Mouse (Mus musculus) stomach, embryonic 16.5 days (tissue): ENCODE results near the gene Bcas1. TPM values are rescaled to one million over a fixed set of nuclear protein-coding genes. Genes with fewer than 3 reads are reported as not detected.

Experiments used
- ATAC-seq: fragments of 200-750 bp; cut with Nextera tagmentation; 2 replicates; pipeline ENCODE4 v1.8.0; 2017; ENCODE audit warnings: moderate number of reproducible peaks, moderate TSS enrichment; ENCODE audit not compliant: insufficient read depth, low FRiP score
- H3K27ac ChIP-seq: fragments of 300-500 bp; sonication (generic); 2 replicates; pipeline ENCODE4 v1.5.1; 2014; ENCODE audit warnings: low read length
- H3K27me3 ChIP-seq: fragments of 300-500 bp; sonication (generic); 2 replicates; pipeline ENCODE4 v1.6.1; 2014; ENCODE audit warnings: low read length, control low read depth, mixed read lengths; ENCODE audit not compliant: control insufficient read depth, insufficient read depth
- H3K36me3 ChIP-seq: fragments of 300-500 bp; sonication (generic); 2 replicates; pipeline ENCODE4 v1.6.1; 2014; ENCODE audit warnings: low read length; ENCODE audit not compliant: control insufficient read depth, insufficient read depth
- H3K4me1 ChIP-seq: fragments of 300-500 bp; sonication (generic); 2 replicates; pipeline ENCODE4 v1.6.1; 2014; ENCODE audit warnings: low read length, control low read depth, mixed read lengths; ENCODE audit not compliant: control insufficient read depth, insufficient read depth
- H3K4me2 ChIP-seq: fragments of 300-500 bp; sonication (generic); 2 replicates; pipeline ENCODE4 v1.6.1; 2014; ENCODE audit warnings: low read depth, low read length, mixed read lengths
- H3K4me3 ChIP-seq: fragments of 300-500 bp; sonication (generic); replicated peaks from 2 replicates; pipeline ENCODE4 v1.5.1; 2014; ENCODE audit warnings: mild to moderate bottlenecking, low read length
- H3K9ac ChIP-seq: fragments of 300-500 bp; sonication (generic); 2 replicates; pipeline ENCODE4 v1.6.1; 2014; ENCODE audit warnings: low read length
- H3K9me3 ChIP-seq: fragments of 300-500 bp; sonication (generic); replicated peaks from 2 replicates; pipeline ENCODE4 v1.6.1; 2016; ENCODE audit warnings: low read length, control low read depth; ENCODE audit not compliant: control insufficient read depth
- WGBS: fragments of 180-500 bp; shearing (Covaris S2); extraction: QIAGEN DNeasy Blood & Tissue Kit; methylation state at CpG from one replicate; pipeline ENCODE4 v1.1.7; 2014; 5-methylcytosine and 5-hydroxymethylcytosine counted together
- polyA plus RNA-seq: library from polyadenylated mRNA; unstranded; fragments of >200 nt; fragmentation: Nextera tagmentation; extraction: Ambion mirVana; gene quantifications from 2 replicates; pipeline ENCODE4 v1.2.1, GENCODE M21; 2015

Bcas1 gene
- polyA plus RNA-seq, 1 experiment from 2014 or later = 8.9 TPM

DNA sequence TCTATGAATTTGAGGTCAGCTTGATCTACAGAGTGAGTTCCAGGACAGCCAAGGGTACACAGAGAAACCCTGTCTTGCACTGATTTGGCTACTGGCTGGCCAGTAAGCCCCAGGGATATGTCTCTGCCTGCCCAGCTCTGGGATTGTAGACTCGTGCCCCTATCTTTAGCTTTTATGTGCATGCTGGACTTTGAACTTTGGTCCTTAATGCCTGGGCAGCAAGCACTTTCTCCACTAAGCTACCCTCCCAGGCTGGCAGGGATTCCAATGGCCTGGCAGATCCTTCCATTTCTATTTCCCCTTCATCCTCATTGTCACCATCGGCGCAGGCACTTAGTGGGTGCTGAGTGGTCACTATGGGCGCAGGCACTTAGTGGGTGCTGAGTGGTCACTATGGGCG lies 92.5 kb downstream of the Bcas1 start:
- Histone ChIP-seq H3K27me3 (no peaks in the 10 kb centered on the region), H3K27ac (no peak overlapping the region), H3K4me1 (peaks cover 5% of the 10 kb centered on the region; the same call in 1 of the 2 replicates), H3K9ac (no peak overlapping the region), H3K4me2 (no peak overlapping the region), H3K9me3 (no peaks in the 10 kb centered on the region), H3K4me3 (no peak overlapping the region), H3K36me3 (no peaks in the 10 kb centered on the region)
- no peak for ATAC-seq
- WGBS = 92% methylated on average over 5 of the region's 5 CpGs

DNA sequence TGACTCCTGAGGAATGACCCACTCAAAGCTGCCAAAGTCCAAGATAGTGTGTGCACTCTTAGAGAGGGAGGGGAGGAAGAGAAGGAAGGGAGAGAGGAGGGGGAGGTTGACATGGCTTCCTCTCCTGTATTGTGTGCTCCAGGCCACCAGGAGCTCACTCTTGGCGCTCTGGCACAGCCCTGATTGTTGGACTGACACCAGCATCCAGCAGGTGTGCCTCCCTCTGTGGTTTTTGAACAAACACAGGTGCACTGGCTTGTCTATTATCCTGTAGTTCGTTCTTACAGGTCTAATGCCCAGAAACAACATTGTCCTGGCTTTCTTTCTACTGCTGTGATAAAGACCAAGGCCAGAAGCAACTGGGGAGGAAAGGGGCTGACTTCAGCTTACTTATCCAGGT lies 95.8 kb downstream of the Bcas1 start:
- no peak overlapping the region for H3K27ac ChIP-seq
- no peaks in the 10 kb centered on the region for H3K27me3 ChIP-seq
- peaks cover 5% of the 10 kb centered on the region; the same call in 1 of the 2 replicates for H3K4me1 ChIP-seq
- H3K4me3 ChIP-seq = no peak overlapping the region
- 52% methylated on average over 2 of the region's 2 CpGs for WGBS
- H3K36me3 ChIP-seq = no peaks in the 10 kb centered on the region
- H3K9ac ChIP-seq = no peak overlapping the region
- H3K9me3 ChIP-seq = no peaks in the 10 kb centered on the region
- peak; percentile 38; the same call in 1 of the 2 replicates for ATAC-seq
- H3K4me2 ChIP-seq = no peak overlapping the region

DNA sequence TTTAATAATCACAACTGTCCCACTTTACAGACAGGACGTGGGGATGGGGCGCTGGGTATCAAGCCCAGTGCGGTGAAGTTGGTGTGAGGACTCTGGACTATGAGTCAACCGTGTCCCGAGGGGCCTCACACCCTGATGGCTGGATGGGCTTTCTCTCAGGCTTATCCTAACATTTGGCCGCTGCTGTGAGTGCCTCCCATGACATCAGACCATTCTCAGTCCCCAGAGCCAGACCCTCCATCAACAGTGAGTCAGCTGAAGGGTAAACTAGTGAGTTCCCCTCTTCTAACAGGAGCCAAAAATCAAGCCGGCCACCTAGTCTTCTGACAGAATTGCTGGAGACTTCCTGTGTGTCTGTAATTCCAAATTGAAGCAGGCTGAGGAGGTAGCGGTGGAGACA lies 97.2 kb downstream of the Bcas1 start:
- H3K4me2 ChIP-seq = no peak overlapping the region
- 0 out of 2 replicates have a peak, but pooled peaks cover 5% of the 10 kb centered on the region for H3K4me1 ChIP-seq
- no peaks in the 10 kb centered on the region for H3K27me3 ChIP-seq
- H3K9ac ChIP-seq = no peak overlapping the region
- no peaks in the 10 kb centered on the region for H3K9me3 ChIP-seq
- ATAC-seq = peak; percentile 56; the same call in 1 of the 2 replicates
- 45% methylated on average over 8 of the region's 8 CpGs for WGBS
- H3K27ac ChIP-seq = peak overlapping the region; percentile 45; the same call in 1 of the 2 replicates
- H3K4me3 ChIP-seq = no peak overlapping the region
- H3K36me3 ChIP-seq = no peaks in the 10 kb centered on the region

DNA sequence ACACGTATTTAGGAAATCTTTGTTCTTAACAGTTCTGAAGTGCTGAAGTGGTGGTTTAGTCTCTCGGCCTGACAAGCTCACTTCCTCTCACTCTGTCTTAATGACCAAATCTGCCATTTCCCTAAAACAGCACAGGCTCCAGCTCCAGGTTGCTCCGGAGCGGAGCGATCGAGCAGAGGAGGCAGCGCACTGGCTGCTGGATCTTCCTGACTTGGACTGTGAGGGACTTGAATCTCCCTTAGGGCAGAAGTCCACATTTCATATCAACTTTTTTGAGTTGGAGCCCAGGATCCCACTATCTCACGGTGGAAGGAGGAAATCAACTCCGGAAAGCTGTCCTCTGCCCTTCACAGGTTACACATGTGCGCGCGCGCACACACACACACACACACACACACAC lies 97.7 kb downstream of the Bcas1 start:
- ATAC-seq = 0 out of 2 replicates have a peak, but pooled peaks have one; percentile 19
- H3K4me3 ChIP-seq = no peak overlapping the region
- WGBS = 73% methylated on average over 13 of the region's 13 CpGs
- no peak overlapping the region for H3K9ac ChIP-seq
- H3K9me3 ChIP-seq = no peaks in the 10 kb centered on the region
- H3K36me3 ChIP-seq = no peaks in the 10 kb centered on the region
- peak overlapping the region; percentile 45; the same call in 1 of the 2 replicates for H3K27ac ChIP-seq
- 0 out of 2 replicates have a peak, but pooled peaks cover 5% of the 10 kb centered on the region for H3K4me1 ChIP-seq
- no peaks in the 10 kb centered on the region for H3K27me3 ChIP-seq
- H3K4me2 ChIP-seq = no peak overlapping the region

DNA sequence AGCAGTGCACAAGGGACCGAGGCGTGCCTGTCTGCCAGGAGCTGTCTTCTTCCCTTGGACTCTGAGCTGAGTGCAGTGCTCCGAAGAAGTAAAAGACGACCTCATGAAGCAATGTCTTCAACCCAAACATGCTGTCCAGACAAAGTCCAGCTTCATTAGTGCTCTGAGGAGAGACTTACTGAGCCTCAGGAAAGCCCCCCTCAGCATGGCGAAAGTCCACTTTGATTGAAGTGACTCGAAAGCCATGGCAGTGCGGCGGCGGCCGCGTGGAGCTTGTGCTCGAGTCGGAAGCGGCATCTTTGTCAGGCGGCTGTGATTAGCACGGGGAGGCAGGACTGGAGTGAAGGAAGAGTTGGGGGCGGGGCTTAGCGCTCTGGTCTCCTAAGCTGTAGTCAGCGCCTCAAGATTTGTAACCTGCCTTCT lies 103.7 kb downstream of the Bcas1 start:
- H3K27ac ChIP-seq = peak overlapping the region; percentile 55
- 3% methylated on average over 19 of the region's 19 CpGs for WGBS
- H3K36me3 ChIP-seq = no peaks in the 10 kb centered on the region
- H3K9me3 ChIP-seq = no peaks in the 10 kb centered on the region
- ATAC-seq = 0 out of 2 replicates have a peak, but pooled peaks have one; percentile 41
- peak overlapping the region; percentile 45 for H3K4me3 ChIP-seq
- no peaks in the 10 kb centered on the region for H3K27me3 ChIP-seq
- peak overlapping the region; percentile 73 for H3K9ac ChIP-seq
- H3K4me2 ChIP-seq = peak overlapping the region; percentile 73
- H3K4me1 ChIP-seq = peaks cover 11% of the 10 kb centered on the region

DNA sequence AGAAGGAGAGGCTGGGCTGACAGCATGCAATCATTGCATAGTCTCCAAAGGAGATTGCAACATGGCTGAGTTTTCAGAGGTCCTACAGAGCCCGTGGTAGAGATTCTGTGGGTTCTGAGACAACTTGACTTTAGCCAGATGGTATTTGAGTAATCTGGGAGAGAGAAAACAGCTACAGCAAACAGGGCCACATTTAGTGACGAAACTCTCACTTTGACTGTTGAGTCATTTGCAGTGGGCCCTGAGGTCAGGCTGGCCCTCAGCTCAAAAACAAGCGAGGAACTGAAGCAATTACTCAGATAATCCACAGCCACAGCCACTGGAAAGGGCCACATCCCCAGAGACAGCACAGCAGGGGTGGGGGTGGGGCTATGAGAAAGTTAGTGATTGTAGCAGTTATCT lies 105.6 kb downstream of the Bcas1 start:
- no peak overlapping the region for H3K4me3 ChIP-seq
- H3K9me3 ChIP-seq = no peaks in the 10 kb centered on the region
- no peak overlapping the region for H3K4me2 ChIP-seq
- ATAC-seq = no peak
- peaks cover 11% of the 10 kb centered on the region for H3K4me1 ChIP-seq
- no peaks in the 10 kb centered on the region for H3K36me3 ChIP-seq
- peak overlapping the region; percentile 63 for H3K27ac ChIP-seq
- H3K9ac ChIP-seq = no peak overlapping the region
- WGBS = 34% methylated on average over 3 of the region's 3 CpGs
- H3K27me3 ChIP-seq = no peaks in the 10 kb centered on the region

DNA sequence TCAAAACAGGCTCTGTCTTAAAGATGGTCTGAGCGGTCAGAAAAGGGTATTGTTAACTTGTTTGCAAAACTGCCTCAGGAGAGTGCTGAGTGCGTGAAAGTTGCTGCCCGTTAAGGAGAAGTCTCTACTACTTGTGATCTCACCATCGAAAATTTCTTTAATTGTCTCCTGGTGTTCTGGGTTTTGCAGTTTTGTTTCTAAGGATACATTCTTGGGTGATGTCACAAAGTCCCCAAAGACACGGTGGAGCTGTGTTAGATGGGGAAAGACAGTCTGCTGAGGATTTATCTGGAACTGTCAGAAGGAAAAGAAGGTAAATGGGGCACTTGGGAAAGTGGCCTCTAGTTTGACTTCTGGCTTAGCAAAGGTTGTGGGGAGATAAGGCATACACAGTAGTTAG lies 106.1 kb downstream of the Bcas1 start:
- peaks cover 11% of the 10 kb centered on the region for H3K4me1 ChIP-seq
- peak overlapping the region; percentile 63 for H3K27ac ChIP-seq
- H3K9ac ChIP-seq = no peak overlapping the region
- H3K9me3 ChIP-seq = no peaks in the 10 kb centered on the region
- ATAC-seq = no peak
- no peaks in the 10 kb centered on the region for H3K36me3 ChIP-seq
- H3K4me2 ChIP-seq = no peak overlapping the region
- no peaks in the 10 kb centered on the region for H3K27me3 ChIP-seq
- WGBS = 57% methylated on average over 5 of the region's 5 CpGs
- H3K4me3 ChIP-seq = no peak overlapping the region

DNA sequence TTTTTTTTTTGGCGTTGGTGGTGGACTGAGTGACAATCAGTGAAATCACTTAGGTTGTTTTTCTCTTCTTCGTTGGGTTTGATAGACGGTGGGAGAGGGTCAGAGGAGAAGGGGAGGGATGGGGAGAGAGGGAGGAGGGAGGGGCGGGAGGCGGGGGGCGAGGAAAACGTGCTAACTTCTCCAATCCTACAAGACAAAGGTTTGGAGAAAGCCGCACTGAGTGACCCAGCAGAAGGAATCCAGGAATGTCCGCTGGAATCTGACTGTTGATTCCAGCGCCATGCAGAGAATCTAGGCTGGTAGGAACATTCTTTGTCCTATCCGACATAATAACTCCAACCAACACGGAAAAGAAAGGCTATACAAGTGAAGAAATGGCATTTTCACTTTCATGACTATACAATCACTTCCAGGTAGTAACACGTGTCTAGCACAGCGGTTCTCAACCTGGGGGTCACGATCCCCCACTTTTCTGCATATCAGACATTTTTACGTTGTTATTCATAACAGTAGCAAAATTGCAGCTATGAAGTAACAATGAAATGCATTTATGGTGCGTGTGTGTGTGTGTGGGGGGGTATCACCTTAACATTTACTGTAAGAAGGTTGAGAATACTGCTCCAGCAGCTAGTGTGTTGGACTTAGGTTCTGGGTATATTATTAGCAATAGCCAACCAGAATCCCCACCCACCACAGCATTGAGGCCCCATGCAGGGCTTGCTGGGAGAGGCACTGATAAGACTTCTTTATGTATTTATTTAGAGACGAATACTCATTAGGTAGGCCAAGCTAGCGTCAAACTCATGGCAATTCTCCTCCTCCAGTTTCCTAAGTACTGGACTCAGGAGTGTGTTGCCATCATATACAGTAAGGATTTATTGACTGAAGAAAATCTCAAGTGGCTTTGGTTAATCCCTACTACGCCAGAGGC lies 107.8 kb downstream of the Bcas1 start:
- peak overlapping the region; percentile 86 for H3K27ac ChIP-seq
- WGBS = 12% methylated on average over 19 of the region's 20 CpGs
- H3K4me2 ChIP-seq = peak overlapping the region; percentile 80
- H3K9ac ChIP-seq = peak overlapping the region; percentile 78
- H3K36me3 ChIP-seq = no peaks in the 10 kb centered on the region
- peak; percentile 47 for ATAC-seq
- H3K4me3 ChIP-seq = peak overlapping the region; percentile 51
- H3K27me3 ChIP-seq = no peaks in the 10 kb centered on the region
- no peaks in the 10 kb centered on the region for H3K9me3 ChIP-seq
- peaks cover 11% of the 10 kb centered on the region for H3K4me1 ChIP-seq
